Mouse (Mus musculus) hematopoietic multipotent progenitor cell, adult 10-12 weeks (in vitro differentiated cells): ENCODE measurements around the gene Setd1a. TPM values are rescaled to one million over a fixed set of nuclear protein-coding genes. Genes with fewer than 3 reads are reported as not detected.

Experiments used
- polyA plus RNA-seq: library from polyadenylated mRNA; stranded (reverse); fragments of >175 nt; gene quantifications from 2 replicates; pipeline ENCODE4 v1.2.3, GENCODE M21; 2012; ENCODE audit warnings: low replicate concordance

Gene Setd1a
- polyA plus RNA-seq: 61.8 and 82.0 TPM in 2 replicates

GRCm38 (mm10) chr7:127776426-127776825, at the start of gene Setd1a:
Setd1a (plus strand) TSS chr7:127776670.

GRCm38 (mm10) chr7:127732066-127732465, 44.4 kb upstream of the Setd1a start, which contains the start of gene Ctf2:
Ctf2 (minus strand) TSS chr7:127732166.

GRCm38 (mm10) chr7:127744366-127745045, 32.0 kb upstream of the Setd1a start, which contains the start of gene Fbxl19:
Fbxl19 (plus strand) TSS chr7:127744543.

GRCm38 (mm10) chr7:127769651-127770038, 6.8 kb upstream of the Setd1a start, which contains the start of gene Orai3:
Orai3 (plus strand) TSS chr7:127769815.

GRCm38 (mm10) chr7:127785308-127785707, 8.8 kb downstream of the Setd1a start, which contains the start of gene Gm49388:
Gm49388 (plus strand) TSS chr7:127785608.

GRCm38 (mm10) chr7:127800435-127801009, 24.1 kb downstream of the Setd1a start, which contains the start of gene Hsd3b7:
Hsd3b7 (plus strand) TSS chr7:127800604.

GRCm38 (mm10) chr7:127824176-127824871, 47.9 kb downstream of the Setd1a start, which contains the start of the genes Stx4a and Stx1b:
Stx4a (plus strand) TSS chr7:127824294.
Stx1b (minus strand) TSS chr7:127824549.

Other genes starting within 250 kb of the Setd1a start
- 0.69 and 5.4 TPM in 2 replicates for gene Tmem265, start 215.3 kb upstream of the Setd1a start, polyA plus RNA-seq
- 32.2 and 89.3 TPM in 2 replicates for gene Phkg2, start 203.3 kb upstream of the Setd1a start, polyA plus RNA-seq
- gene Ccdc189, start 188.1 kb upstream of the Setd1a start, polyA plus RNA-seq: 2.1 and 3.3 TPM in 2 replicates
- 49.1 and 52.5 TPM in 2 replicates for gene Rnf40, start 187.9 kb upstream of the Setd1a start, polyA plus RNA-seq
- gene Zfp629, start 160.9 kb upstream of the Setd1a start, polyA plus RNA-seq: 11.0 and 18.9 TPM in 2 replicates
- gene Bcl7c, start 67.7 kb upstream of the Setd1a start, polyA plus RNA-seq: 238 and 564 TPM in 2 replicates
- gene Ctf1, start 63.9 kb upstream of the Setd1a start, polyA plus RNA-seq: 0.25 TPM in 1 of 2 replicates, not detected in the other
- not detected in 2 replicates for gene Ctf2, start 44.5 kb upstream of the Setd1a start, polyA plus RNA-seq
- gene Fbxl19, start 32.1 kb upstream of the Setd1a start, polyA plus RNA-seq: 26.7 and 56.3 TPM in 2 replicates
- 46.3 and 124 TPM in 2 replicates for gene Orai3, start 6.9 kb upstream of the Setd1a start, polyA plus RNA-seq
- 7.0 TPM in 1 of 2 replicates, not detected in the other for gene Gm49388, start 8.9 kb downstream of the Setd1a start, polyA plus RNA-seq
- gene Hsd3b7, start 23.9 kb downstream of the Setd1a start, polyA plus RNA-seq: 0.94 and 7.6 TPM in 2 replicates
- 86.0 and 101 TPM in 2 replicates for gene Stx4a, start 47.6 kb downstream of the Setd1a start, polyA plus RNA-seq
- gene Stx1b, start 47.9 kb downstream of the Setd1a start, polyA plus RNA-seq: 0.03 and 0.11 TPM in 2 replicates
- gene Zfp646, start 99.6 kb downstream of the Setd1a start, polyA plus RNA-seq: 33.7 and 53.9 TPM in 2 replicates
- gene Zfp668, start 100.2 kb downstream of the Setd1a start, polyA plus RNA-seq: 25.3 and 26.3 TPM in 2 replicates
- gene Prss53, start 114.3 kb downstream of the Setd1a start, polyA plus RNA-seq: 0.82 and 1.2 TPM in 2 replicates
- gene Gm21974, start 118.8 kb downstream of the Setd1a start, polyA plus RNA-seq: not detected in 2 replicates
- 7.0 and 14.6 TPM in 2 replicates for gene Vkorc1, start 118.9 kb downstream of the Setd1a start, polyA plus RNA-seq
- gene Bckdk, start 127.4 kb downstream of the Setd1a start, polyA plus RNA-seq: 76.6 and 120 TPM in 2 replicates
- gene Kat8, start 135.8 kb downstream of the Setd1a start, polyA plus RNA-seq: 5.5 and 8.5 TPM in 2 replicates
- gene Prss8, start 153.4 kb downstream of the Setd1a start, polyA plus RNA-seq: 0.07 and 0.15 TPM in 2 replicates
- 3.6 and 6.7 TPM in 2 replicates for gene Prss36, start 170.1 kb downstream of the Setd1a start, polyA plus RNA-seq
- gene Fus, start 190.8 kb downstream of the Setd1a start, polyA plus RNA-seq: 277 and 346 TPM in 2 replicates
- 8.6 and 9.0 TPM in 2 replicates for gene Pycard, start 217.2 kb downstream of the Setd1a start, polyA plus RNA-seq
- 0.35 and 1.2 TPM in 2 replicates for gene Trim72, start 227.3 kb downstream of the Setd1a start, polyA plus RNA-seq